Comparison of ENCODE assay signal across 19 mouse cellular contexts in the genomic region with DNA sequence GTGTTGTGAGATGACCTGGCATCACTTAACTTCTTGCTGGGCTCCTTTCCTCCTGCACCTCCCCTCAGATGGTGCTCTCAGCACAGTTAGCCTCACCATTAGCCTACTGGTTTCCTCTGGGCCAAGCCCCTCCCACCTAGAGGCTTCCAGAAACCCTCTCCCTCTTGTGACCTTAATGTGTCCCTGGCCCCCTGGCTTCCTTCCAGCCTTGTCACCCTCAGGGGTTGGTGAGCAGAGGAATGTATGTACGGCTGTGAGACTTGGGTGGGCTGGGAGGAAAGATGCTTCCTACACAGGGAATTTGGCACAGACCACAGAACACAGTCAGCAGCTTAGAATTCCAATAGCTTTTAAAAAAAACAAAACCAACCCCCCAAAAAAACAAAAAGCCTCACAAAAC. TPM values are rescaled to one million over a fixed set of nuclear protein-coding genes. Genes with fewer than 3 reads are reported as not detected.
DNase-seq lines count a peak whose midpoint lies in the region; ATAC-seq lines count a peak whose summit lies in the region.
"Had no signal": no experiment of that assay in that cellular context is flagged by ENCODE, and none has a peak within 500 bp of the region (broad histone marks: within the 10 kb centered on the region; RNA-seq: fewer than 3 reads in every experiment).

No protein-coding gene starts in this region.

- DNase-seq in heart, adult 9 months (ENCODE audit: low spot score in 2 of 2): no peak
- peak; percentile 28 for DNase-seq in kidney, adult 9 months
- DNase-seq in kidney, adult 18-20 months: no peak
- DNase-seq in testis, postnatal 10 days (ENCODE audit: low spot score): peak; percentile 69
- DNase-seq in testis, postnatal 14 days (ENCODE audit: low spot score): no peak
- DNase-seq in layer of hippocampus, postnatal 14 days (ENCODE audit: low spot score in 2 of 2): no peak
- DNase-seq in layer of hippocampus, postnatal 10 days (ENCODE audit: low spot score in 2 of 2): no peak
- DNase-seq: adrenal gland, postnatal 25 days; cerebellum, adult 9-11 months; embryo, embryonic 11 days; gastrocnemius, postnatal 25 days; lung, adult 18-20 months; right cerebral cortex, adult 18-20 months had no signal

- no peaks in the 10 kb centered on the region for H3K9me3 ChIP-seq in heart, embryonic 11.5 days (replicated peaks; ENCODE audit: control insufficient read depth, low read length)
- H3K9me3 ChIP-seq: forebrain, embryonic 12.5 days; neural tube, embryonic 15.5 days had no signal

- H3K36me3 ChIP-seq in heart, embryonic 11.5 days (ENCODE audit: control insufficient read depth, insufficient read depth, low read length): peaks cover 4% of the 10 kb centered on the region; the same call in 1 of the 2 replicates

- H3K4me3 ChIP-seq in heart, embryonic 11.5 days (ENCODE audit: low read depth, low read length): no peak overlapping the region
- H3K4me3 ChIP-seq: forebrain, embryonic 12.5 days; layer of hippocampus, adult 2 months; neural tube, embryonic 15.5 days had no signal

- H3K4me1 ChIP-seq in heart, embryonic 11.5 days (ENCODE audit: control insufficient read depth, insufficient read depth, low read length): peaks cover 8% of the 10 kb centered on the region
- H3K4me1 ChIP-seq: forebrain, embryonic 12.5 days; neural tube, embryonic 15.5 days had no signal

- WGBS in heart, embryonic 11.5 days (ENCODE audit: insufficient replicate concordance): 25% methylated on average over 1 of the region's 1 CpGs

- H3K27me3 ChIP-seq in heart, embryonic 11.5 days (ENCODE audit: control insufficient read depth, insufficient read depth, low read length): no peaks in the 10 kb centered on the region
- H3K27me3 ChIP-seq: forebrain, embryonic 12.5 days; neural tube, embryonic 15.5 days had no signal

- no peak overlapping the region for H3K4me2 ChIP-seq in heart, embryonic 11.5 days
- H3K4me2 ChIP-seq: forebrain, embryonic 12.5 days; midbrain, embryonic 11.5 days; neural tube, embryonic 15.5 days had no signal

- ATAC-seq in heart, embryonic 11.5 days (replicated peaks; ENCODE audit: insufficient number of reproducible peaks, low FRiP score, low TSS enrichment): no peak
- ATAC-seq: inflammation-experienced regulatory T-cells, adult 6 months had no signal

- H3K27ac ChIP-seq in heart, embryonic 11.5 days (ENCODE audit: low read depth, low read length): no peak overlapping the region
- H3K27ac ChIP-seq: forebrain, embryonic 12.5 days; layer of hippocampus, adult 2 months; neural tube, embryonic 15.5 days had no signal

- H3K9ac ChIP-seq in heart, embryonic 11.5 days (ENCODE audit: low read depth, low read length): 0 out of 2 replicates have a peak overlapping the region, but pooled peaks have one; percentile 22
- H3K9ac ChIP-seq: forebrain, embryonic 12.5 days; neural tube, embryonic 15.5 days had no signal

RNA-seq across cellular contexts. Expression of a gene that starts 26.7 kb away (rescaled TPM):
- polyA plus RNA-seq in heart, embryonic 11.5 days (2014; fragmentation: Nextera tagmentation; extraction: Ambion mirVana): 17.0 and 18.4 TPM in 2 replicates
- 100 to 1,000 TPM; 133 to 140 TPM for total RNA-seq in layer of hippocampus, postnatal 14 days (2021)
- total RNA-seq in layer of hippocampus, postnatal 10 days (2021): 100 to 1,000 TPM; 146 to 164 TPM

RNA-seq across cellular contexts. Expression of a gene that starts 51.4 kb away (rescaled TPM):
- 31.0 and 31.1 TPM in 2 replicates for polyA plus RNA-seq in heart, embryonic 11.5 days (2014; fragmentation: Nextera tagmentation; extraction: Ambion mirVana)
- 10 to 100 TPM; 28.0 to 30.7 TPM for total RNA-seq in layer of hippocampus, postnatal 14 days (2021)
- total RNA-seq in layer of hippocampus, postnatal 10 days (2021): 10 to 100 TPM; 28.8 to 32.1 TPM

Comparison
In these comparisons a context has a peak if more than half of its experiments do, and no peak if none do; other contexts are left out.
1. DNase-seq: peak in kidney, adult 9 months (single experiment) and testis, postnatal 10 days (single experiment); none in heart, adult 9 months (0 of 2), kidney, adult 18-20 months (single experiment), testis, postnatal 14 days (single experiment), layer of hippocampus, postnatal 14 days (0 of 2) and layer of hippocampus, postnatal 10 days (0 of 2).